Mouse (Mus musculus): Measurements from ENCODE around the gene Gm10961.

Gene Gm10961

DNA sequence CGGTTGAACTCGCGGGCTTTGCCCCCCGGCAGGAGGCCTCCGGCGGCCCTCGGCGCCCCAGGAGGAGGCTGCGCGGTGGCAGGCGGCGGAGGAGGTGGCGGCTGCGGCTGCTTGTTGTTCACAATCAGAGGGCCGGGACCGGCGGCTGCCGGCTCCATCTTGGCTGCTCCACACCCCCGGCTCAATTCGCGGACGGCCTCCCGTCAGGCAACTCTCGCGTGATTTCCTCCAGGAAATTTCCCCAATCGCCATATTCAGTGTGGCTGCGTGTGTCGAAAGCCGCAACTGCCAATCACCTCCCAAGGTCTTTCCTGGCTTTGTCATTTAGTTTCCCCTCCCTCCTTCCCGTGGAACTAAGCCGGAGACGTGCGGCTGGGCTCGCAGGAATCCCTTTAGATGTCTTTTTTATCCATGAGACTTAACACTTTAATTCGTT lies 419 bp downstream of the Gm10961 start, which contains the start of gene Strip1:
Strip1 (minus strand) TSS at position 172 of the 436 bp plus-strand sequence.
- no peak; the same call in 1 of the 2 replicates for TF ChIP-seq GATA4 (IDR thresholded peaks at IDR 0.05; ENCODE audit: insufficient replicate concordance, low read length)

- no peak for TF ChIP-seq GATA4 (IDR thresholded peaks at IDR 0.05; ENCODE audit: insufficient replicate concordance, low read length)
Measured at GRCm38 (mm10) chr3:107632786-107633185, 1.7 kb downstream of the Gm10961 start.

DNA sequence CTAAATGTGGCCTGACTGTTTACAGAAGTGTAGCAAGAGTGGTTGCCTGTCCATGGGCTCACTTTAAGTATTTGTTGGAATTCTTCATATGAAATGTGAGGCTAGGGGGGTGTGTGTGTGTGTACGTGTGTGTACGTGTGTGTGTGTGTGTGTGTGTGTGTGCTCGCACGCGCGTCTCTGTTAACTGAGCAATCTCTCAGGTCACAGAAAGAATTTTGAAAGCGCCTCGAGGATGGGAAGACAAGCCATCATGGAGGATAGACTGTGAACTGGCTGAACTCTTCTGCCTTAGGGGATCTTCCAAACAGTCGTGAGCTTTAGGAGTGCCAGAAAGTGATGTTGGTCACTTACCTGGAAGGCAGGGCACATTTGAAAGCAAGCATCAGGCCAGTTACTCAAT lies 2.8 kb downstream of the Gm10961 start:
- TF ChIP-seq GATA4 (IDR thresholded peaks at IDR 0.05; ENCODE audit: insufficient replicate concordance, low read length) = no peak

GRCm38 (mm10) chr3:107635836-107636235 lies 4.7 kb downstream of the Gm10961 start:
- TF ChIP-seq GATA4 (IDR thresholded peaks at IDR 0.05; ENCODE audit: insufficient replicate concordance, low read length) = no peak

GRCm38 (mm10) chr3:107636236-107636635 lies 5.1 kb downstream of the Gm10961 start:
- no peak for TF ChIP-seq GATA4 (IDR thresholded peaks at IDR 0.05; ENCODE audit: insufficient replicate concordance, low read length)

DNA sequence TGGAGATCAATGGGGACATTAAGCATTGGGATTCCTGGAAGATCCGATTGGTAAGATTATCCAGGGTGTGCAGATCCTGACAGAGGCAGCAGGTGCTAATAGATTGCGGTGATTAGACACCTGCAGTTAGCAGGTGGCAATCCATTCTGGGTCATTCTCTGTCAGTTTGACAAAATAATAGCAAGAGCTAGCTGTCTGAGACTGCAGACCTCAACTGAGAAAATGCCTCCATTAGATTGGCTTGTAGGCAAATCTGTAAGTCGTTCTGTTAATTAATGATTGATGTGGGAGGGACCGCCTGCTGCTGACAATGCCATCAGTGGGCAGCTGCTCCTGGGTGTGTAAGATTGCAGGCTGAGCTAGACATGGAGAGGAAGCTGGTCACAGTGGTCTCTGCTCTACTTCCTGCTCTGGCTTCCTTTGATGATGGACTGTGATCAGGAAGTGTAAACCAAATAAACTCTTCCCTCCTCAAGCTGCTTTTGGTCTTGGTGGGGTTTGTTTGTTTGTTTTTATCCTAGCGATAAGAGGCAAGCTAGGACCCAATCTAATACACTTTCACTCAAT lies 6.6 kb downstream of the Gm10961 start:
- no peak for TF ChIP-seq GATA4 (IDR thresholded peaks at IDR 0.05; ENCODE audit: insufficient replicate concordance, low read length)

DNA sequence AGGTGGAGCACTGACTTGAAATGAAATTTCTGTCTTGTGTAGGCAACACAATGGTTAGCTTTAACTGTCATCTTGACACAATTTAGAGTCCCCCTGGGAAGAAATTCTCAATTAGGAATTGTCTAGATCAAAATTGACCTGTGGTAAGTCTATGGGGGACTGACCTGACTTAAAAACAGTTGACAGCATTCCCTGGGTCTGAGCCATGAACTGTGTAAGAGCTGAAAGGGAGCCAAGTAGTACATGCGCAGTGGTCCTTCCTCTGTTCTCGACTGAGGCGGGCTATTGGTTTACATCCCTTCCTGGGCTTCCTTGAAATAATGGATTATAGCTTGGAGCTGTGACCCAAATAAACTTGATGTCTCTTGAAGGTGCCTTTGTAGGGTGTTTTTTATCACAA lies 15.8 kb downstream of the Gm10961 start:
- no peak for TF ChIP-seq GATA4 (IDR thresholded peaks at IDR 0.05; ENCODE audit: insufficient replicate concordance, low read length)

DNA sequence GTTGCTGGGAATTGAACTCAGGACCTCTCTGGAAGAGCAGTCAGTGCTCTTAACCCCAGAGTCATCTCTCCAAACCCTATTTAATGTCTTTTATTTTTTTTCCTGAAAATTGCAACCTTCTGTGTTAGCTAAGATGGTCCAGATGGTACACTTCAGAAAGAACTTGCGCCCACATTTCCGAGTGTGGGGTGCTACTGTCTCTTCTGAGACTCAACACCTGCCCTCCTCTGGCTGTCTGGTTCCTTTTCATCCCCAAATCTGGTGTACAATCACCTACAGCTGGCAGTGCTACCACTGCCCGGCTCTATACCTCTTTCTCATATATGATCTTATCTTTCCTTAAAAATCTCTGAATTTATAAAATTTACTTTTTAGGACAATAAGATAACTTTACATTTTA lies 21.8 kb downstream of the Gm10961 start:
- TF ChIP-seq GATA4 (IDR thresholded peaks at IDR 0.05; ENCODE audit: insufficient replicate concordance, low read length) = no peak

DNA sequence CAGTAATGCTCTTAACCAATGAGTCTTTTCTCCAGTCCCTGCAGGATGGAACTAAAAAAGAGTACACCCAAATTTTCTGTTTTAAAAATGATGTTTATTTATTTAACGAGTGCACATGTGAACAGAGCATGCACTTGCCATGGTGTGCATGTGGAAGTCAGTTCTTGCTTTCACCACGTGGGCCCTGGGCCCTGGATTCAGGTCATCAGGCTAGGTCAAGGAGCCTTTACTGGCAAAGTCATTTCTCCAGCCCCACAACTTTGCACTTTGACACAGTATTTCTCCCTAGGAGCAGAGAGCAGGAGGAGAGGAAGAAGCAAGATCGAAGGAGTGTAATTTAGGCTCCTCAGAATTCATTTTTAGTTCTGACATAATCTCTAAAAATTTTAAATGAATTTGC lies 23.7 kb downstream of the Gm10961 start:
- no peak for TF ChIP-seq GATA4 (IDR thresholded peaks at IDR 0.05; ENCODE audit: insufficient replicate concordance, low read length)

- TF ChIP-seq GATA4 (IDR thresholded peaks at IDR 0.05; ENCODE audit: insufficient replicate concordance, low read length) = no peak
Measured at GRCm38 (mm10) chr3:107655491-107655890, 24.4 kb downstream of the Gm10961 start.

- no peak for TF ChIP-seq GATA4 (IDR thresholded peaks at IDR 0.05; ENCODE audit: insufficient replicate concordance, low read length)
Measured at GRCm38 (mm10) chr3:107656151-107656550, 25.0 kb downstream of the Gm10961 start.

GRCm38 (mm10) chr3:107656888-107657287 lies 25.8 kb downstream of the Gm10961 start:
- no peak for TF ChIP-seq GATA4 (IDR thresholded peaks at IDR 0.05; ENCODE audit: insufficient replicate concordance, low read length)

GRCm38 (mm10) chr3:107659000-107659399 lies 27.9 kb downstream of the Gm10961 start:
- no peak for TF ChIP-seq GATA4 (IDR thresholded peaks at IDR 0.05; ENCODE audit: insufficient replicate concordance, low read length)

- TF ChIP-seq GATA4 (IDR thresholded peaks at IDR 0.05; ENCODE audit: insufficient replicate concordance, low read length) = no peak
Measured at GRCm38 (mm10) chr3:107664641-107665040, 33.5 kb downstream of the Gm10961 start.

GRCm38 (mm10) chr3:107667426-107667825 lies 36.3 kb downstream of the Gm10961 start:
- no peak for TF ChIP-seq GATA4 (IDR thresholded peaks at IDR 0.05; ENCODE audit: insufficient replicate concordance, low read length)

DNA sequence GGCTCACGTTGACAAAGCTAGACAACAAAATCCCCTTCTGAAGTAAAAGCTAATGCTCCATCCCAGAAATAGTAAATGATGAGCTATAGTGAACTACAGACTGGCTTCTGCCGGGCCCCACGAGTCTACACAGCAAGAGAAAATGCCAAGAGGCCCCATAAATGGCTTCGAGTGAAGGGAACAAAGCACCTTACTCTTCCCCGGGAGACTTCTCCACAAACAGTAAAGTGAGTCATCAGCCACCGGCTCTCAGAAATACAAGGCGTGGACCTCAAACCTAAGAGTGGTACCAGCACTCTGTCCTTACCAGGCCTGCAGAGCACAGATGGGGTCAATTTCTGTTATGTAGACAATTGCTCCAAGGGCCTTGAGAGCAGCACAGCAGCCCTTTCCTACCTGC lies 37.7 kb downstream of the Gm10961 start:
- no peak for TF ChIP-seq GATA4 (IDR thresholded peaks at IDR 0.05; ENCODE audit: insufficient replicate concordance, low read length)

DNA sequence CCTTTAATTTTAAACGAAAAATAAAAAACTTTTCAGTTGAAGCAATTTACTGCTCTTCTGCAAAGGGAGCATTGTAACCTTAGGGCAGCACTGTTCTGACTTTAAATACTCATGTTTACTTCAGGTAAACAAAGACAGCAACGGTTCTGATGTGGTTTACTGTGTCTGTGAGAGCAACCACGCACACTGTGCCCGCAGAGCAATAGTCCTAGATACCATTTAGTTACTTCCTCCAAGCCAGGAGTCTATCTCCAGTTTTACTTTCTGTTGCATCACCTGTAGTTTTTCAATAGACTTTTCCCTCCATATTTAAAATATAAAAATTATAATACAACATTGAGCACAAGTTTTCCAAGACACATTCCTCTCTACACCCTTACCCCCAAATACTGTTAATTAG lies 39.4 kb downstream of the Gm10961 start:
- no peak for TF ChIP-seq GATA4 (IDR thresholded peaks at IDR 0.05; ENCODE audit: insufficient replicate concordance, low read length)
